Mouse (Mus musculus) heart, adult 11 months (tissue): ENCODE results near the gene Ctsh.
A peak's percentile ranks its signal among the peaks of the same experiment; 100 is the strongest.
"Not testable (repeated sequence)": the region's sequence is repeated elsewhere in the genome, so short reads cannot be mapped to it uniquely, and the experiment has no call there.

ENCODE experiments used
- DNase-seq: peaks from one replicate; pipeline ENCODE4 v3.0.0; 2022

Gene Ctsh

GRCm38 (mm10) chr9:90059828-90060573, 6.0 kb downstream of the Ctsh start:
- no peak for DNase-seq

- no peak for DNase-seq
Measured at GRCm38 (mm10) chr9:90060574-90060875, 6.6 kb downstream of the Ctsh start.

DNA sequence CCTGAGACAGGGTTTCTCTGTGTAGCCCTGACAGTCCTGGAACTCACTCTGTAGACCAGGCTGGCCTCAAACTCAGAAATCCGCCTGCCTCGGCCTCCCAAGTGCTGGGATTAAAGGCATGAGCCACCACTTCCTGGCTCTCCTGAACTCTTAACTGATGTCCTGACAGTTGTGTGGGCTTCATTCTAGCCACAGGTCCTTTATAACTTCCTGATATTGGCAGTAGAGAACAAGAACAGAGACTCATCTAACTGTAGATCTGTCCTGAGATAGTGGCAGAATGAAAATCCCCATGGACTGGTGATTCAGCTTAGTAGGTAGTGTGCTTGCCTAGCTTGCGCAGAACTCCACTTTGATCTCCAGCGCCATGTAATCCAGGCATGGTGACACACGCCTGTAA, 7.0 kb downstream of the Ctsh start:
- not testable (repeated sequence) for DNase-seq

GRCm38 (mm10) chr9:90067341-90067740, 13.4 kb downstream of the Ctsh start:
- peak; percentile 85 for DNase-seq

- peak; percentile 79 for DNase-seq
Measured at GRCm38 (mm10) chr9:90068786-90069185, 14.8 kb downstream of the Ctsh start.

DNA sequence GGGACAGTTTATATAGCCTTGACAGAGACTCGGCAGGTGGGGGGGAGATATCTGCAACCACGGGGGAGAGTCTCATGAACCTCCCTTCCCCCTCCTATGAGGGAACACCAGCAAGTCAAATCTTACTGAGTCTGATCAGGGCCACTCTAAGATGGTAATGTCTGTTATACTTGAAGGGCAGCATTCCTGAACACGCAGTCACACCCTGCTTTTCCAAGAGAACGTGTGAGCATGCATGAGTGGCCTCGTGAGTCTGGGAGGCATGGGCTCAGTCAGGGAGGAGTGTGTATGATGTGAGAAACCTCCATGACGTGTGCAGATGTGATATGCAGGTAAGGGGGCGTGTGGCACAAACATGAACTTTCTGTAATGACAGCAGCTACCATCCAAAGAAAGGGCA, 15.5 kb downstream of the Ctsh start:
- DNase-seq = peak; percentile 73

DNA sequence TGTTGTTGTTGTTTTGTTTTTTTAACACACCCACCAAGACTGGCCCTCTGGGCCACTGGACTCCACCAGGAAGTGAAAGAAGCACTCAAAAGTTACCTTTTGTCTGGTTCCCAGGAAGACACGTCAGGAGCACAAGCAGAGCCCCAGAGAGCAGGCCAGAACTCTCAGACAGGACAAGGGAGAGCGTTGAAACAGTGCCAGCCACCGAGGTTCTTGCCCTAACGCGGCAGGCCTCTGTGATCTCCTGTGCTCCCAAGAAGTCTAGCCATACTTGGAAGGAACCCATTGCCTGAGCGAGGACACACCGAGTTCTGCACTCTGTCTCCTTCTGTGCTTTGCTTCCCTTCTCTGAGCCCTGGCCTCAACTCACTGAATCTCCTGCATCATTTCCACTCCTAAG, 16.2 kb downstream of the Ctsh start:
- no peak for DNase-seq

DNA sequence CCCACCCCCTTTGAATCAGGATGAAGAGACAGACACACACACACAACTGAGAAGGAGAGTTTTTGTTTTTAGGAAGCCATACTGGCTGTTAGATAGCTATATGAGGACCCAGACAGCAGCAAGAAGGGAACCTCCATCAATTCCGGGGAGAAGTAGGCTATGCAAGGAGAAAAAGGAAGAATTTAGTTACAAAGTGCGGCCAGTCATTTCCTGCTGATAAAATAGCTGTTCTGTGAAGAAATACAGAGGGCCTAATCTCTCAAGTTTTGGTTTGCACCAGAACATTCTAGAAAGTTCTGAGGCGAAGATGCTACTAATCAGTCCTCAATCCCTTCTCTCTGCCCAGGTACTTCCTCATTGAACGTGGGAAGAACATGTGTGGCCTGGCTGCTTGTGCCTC, 21.4 kb downstream of the Ctsh start:
- DNase-seq = no peak

DNA sequence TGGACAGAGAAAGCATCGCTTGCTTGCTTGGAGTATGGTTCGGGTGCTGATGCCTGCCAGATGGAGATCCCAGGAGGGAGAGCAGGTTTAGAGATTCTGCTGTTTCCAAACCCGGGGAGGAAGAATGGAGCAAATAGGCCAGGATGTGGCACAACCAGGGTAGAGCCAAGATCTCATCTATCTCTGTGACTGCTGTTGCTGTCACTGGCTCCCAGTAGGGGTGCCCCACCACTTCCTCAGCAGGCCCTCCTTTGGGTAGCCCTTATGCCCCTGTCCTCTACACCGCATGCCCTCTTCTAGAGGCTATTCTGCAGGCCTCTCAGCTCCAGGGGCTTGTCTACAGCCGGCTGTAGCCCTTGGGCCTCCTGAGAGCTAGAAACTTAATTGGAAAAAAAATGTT, 22.2 kb downstream of the Ctsh start:
- DNase-seq = peak; percentile 75

DNA sequence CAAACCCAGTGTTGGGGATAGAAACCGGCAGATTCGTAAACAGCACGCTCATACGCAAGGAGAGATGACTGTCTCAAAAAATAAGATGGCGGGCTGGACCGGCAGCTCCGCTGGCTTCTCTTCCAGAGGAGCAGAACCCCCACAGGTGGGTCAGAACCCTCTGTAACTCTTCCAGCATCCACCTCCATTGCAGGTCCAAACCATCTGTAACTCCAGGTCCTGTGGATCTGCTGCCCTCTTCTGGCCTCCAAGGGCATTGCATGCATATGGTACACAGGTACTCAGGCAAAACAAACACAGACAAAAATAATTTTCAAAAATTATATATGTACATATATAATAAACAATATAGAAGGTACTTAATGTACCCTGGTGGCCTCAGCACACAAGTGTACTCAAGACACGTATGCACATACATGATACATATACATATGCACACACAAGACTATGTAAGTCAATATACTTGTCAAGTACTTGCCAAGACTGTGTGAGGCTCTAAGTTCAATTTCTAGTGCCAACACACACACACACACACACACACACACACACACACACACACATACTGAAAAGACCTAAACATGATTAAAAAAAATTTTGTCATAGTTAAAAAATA, 23.0 kb downstream of the Ctsh start:
- DNase-seq = peak; percentile 92

- peak; percentile 55 for DNase-seq
Measured at GRCm38 (mm10) chr9:90081961-90082360, 28.0 kb downstream of the Ctsh start.

DNA sequence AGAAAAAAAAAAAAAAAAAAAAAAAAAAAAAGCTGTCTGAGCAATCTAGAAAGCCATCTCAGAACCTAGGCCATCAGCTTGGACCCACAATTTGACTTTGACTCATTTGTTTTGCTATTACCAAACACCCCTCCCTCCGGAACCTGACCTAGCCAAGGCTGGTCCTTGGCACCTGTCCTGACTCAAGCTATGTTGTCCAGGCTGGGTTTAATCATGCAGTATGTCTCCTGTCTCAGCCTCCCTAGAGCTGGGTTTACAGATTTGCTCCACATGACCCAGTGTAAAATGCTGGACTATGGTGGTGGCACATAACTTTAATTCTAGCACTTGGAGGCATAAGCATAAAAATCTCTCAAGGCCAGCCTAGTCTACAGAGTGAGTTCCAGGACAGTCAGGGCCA, 29.0 kb downstream of the Ctsh start:
- peak; percentile 53 for DNase-seq

DNA sequence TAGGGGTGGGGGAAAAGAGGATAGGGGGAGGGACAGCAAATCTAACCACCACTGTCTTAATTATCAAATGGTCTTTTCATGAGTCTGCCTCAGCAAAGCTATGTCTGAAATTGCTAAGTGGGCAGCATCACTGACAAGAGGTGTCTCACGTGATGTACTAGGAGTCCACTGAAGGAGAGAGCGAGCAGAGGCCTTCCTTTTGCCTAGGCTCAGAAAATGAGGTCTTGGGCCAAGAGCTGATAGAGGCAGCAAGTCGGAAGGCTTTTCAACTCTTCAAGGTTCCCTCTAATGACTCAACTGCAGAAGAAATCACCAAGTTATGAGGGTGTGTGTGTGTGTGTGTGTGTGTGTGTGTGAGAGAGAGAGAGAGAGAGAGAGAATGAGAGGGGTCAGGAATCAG, 30.2 kb downstream of the Ctsh start:
- no peak for DNase-seq

DNA sequence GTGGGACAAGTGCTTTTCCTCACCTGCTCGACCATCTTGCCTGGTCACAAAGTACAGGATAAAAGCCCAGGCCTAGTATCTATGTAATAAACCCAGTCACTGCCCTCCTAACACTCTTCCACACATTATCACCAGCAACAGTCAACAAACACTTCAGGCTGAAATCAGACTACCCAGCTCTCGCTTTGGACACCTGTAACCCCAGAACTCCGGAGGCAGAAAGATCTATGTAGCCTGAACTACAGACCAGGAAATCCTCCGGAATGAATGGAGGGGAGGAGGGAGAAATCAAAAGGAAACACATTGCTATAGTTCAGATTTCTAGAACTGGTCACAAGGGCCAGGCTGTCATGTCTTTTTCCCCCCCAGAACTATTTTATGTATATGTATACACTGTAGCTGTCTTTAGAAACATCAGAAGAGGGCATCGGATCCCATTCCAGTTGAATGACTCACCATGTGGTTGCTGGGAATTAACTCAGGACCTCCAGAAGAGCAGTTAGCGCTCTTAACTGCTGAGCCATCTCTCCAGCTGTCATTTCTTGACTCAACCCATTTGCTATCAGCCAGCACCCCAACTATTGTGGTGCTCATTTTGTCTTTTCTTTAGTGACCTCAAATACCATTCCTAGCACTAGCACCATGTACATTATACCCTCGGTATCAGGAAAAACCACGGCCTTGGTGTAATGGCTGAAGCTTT, 31.0 kb downstream of the Ctsh start:
- DNase-seq = peak; percentile 79

- peak; percentile 71 for DNase-seq
Measured at GRCm38 (mm10) chr9:90087906-90088485, 34.0 kb downstream of the Ctsh start.

GRCm38 (mm10) chr9:90089339-90090104, 35.6 kb downstream of the Ctsh start:
- peak; percentile 63 for DNase-seq

- DNase-seq = no peak
Measured at GRCm38 (mm10) chr9:90098934-90099333, 45.0 kb downstream of the Ctsh start.

DNA sequence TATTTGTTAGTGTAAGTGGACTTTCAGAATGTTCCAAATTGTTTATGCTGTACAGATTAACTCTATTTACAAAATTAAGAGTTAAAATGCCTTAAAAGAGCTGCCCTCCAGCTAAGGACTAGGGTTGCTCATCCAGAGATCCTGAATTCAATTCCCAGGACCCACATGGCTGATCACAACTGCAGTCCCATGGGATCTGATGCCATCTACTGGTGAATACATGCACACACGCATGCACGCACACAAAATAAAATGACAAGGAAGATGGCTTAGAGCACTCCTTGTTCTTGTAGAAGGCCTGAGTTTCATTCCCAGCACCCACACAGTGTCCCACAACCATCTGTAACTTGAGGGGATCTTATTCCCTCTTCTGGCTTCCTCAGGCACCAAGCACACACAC, 46.8 kb downstream of the Ctsh start:
- no peak for DNase-seq

GRCm38 (mm10) chr9:90105462-90105861, 51.5 kb downstream of the Ctsh start:
- no peak for DNase-seq

- DNase-seq = no peak
Measured at GRCm38 (mm10) chr9:90106915-90107314, 53.0 kb downstream of the Ctsh start.

GRCm38 (mm10) chr9:90108272-90108671, 54.3 kb downstream of the Ctsh start:
- peak; percentile 57 for DNase-seq

DNA sequence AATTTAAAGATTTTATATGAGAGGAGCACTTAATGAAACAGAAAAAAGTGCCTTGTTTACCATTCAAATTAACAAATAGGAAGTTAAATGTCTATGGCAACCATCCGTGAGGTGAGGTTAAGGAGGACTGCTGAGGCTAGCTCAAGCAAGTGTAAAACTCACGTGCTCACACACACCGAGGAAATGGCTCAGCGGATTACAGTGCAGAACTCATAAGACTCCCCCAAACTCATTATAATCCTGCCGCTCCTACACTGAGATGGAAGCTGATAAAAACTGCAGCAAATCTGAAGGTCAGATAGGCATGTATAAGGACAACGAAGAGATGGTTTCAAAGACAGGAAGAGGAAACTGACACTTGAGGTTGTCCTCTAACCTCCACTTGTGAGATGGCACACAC, 55.4 kb downstream of the Ctsh start:
- no peak for DNase-seq

GRCm38 (mm10) chr9:90113151-90113550, 59.2 kb downstream of the Ctsh start:
- DNase-seq = peak; percentile 87
